Mouse (Mus musculus) heart, adult 2 months (tissue): ENCODE data around the gene Gm17019.
"Not testable (repeated sequence)": the region's sequence is repeated elsewhere in the genome, so short reads cannot be mapped to it uniquely, and the experiment has no call there.

Experiments used
- CTCF ChIP-seq: fragments of 200-600 bp; IDR thresholded peaks from 2 replicates; pipeline ENCODE4 v1.8.1; 2022; ENCODE audit warnings: antibody characterized with exemption, mild to moderate bottlenecking, moderate library complexity
- POLR2A ChIP-seq: fragments of 200-500 bp; IDR thresholded peaks from 2 replicates; pipeline ENCODE4 v1.6.1; 2011; ENCODE audit warnings: mild to moderate bottlenecking, low read depth, low read length, control low read depth; ENCODE audit not compliant: insufficient read depth

DNA sequence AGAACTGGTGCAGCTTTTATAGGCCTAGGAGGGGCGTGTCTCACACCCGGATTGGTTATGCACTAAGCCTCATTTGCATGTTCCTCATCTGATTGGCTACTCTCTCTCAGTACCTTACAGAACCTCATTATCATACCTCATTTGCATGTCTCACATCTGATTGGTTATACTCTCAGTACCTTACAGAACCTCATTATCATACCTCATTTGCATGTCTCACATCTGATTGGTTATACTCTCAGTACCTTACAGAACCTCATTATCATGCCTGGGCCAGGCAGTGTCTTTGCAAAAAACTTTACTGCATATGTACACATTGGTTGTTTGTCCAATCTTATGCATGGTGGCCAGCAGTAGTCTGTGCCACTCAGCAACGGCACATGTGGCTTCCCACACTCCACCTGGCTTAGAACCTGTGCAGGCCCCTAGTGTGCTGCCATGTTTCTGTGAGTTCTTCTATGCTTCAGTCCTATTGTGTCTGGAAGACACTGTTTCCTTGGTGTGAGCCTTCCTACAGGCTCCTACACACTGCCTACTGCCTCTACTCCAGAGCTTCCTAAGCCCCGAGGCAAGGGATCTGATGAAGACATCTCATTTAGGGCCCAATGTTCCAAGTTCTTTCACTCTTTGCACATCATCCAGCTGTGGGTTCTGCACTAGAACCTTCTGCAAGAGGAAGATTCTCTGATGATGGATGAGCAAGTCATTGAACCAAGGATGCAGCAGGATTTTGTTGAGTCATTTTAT lies 29.0 kb upstream of the Gm17019 start:
- TF ChIP-seq POLR2A, CTCF: not testable (repeated sequence)
